Mouse (Mus musculus) hindbrain, embryonic 16.5 days (tissue): Measurements from ENCODE around the gene Gsto1. TPM values are rescaled to one million over a fixed set of nuclear protein-coding genes. Genes with fewer than 3 reads are reported as not detected.

Source experiments
- ATAC-seq: fragments of 200-750 bp; cut with Nextera tagmentation; 2 replicates; pipeline ENCODE4 v1.8.0; 2017; ENCODE audit warnings: moderate TSS enrichment, moderate library complexity
- H3K27ac ChIP-seq: fragments of 300-500 bp; sonication (generic); 2 replicates; pipeline ENCODE4 v1.5.1; 2014; ENCODE audit warnings: low read depth, mild to moderate bottlenecking, control low read depth, low read length, moderate library complexity
- H3K27me3 ChIP-seq: fragments of 300-500 bp; sonication (generic); replicated peaks from 2 replicates; pipeline ENCODE4 v1.6.1; 2014; ENCODE audit warnings: low read length; ENCODE audit not compliant: control insufficient read depth, insufficient read depth
- H3K36me3 ChIP-seq: fragments of 300-500 bp; sonication (generic); 2 replicates; pipeline ENCODE4 v1.6.1; 2014; ENCODE audit warnings: mild to moderate bottlenecking, low read length, moderate library complexity, mixed read lengths; ENCODE audit not compliant: control insufficient read depth, insufficient read depth
- H3K4me1 ChIP-seq: fragments of 300-500 bp; sonication (generic); 2 replicates; pipeline ENCODE4 v1.6.1; 2014; ENCODE audit warnings: low read depth, low read length; ENCODE audit not compliant: control insufficient read depth, insufficient read depth
- H3K4me2 ChIP-seq: fragments of 300-500 bp; sonication (generic); 2 replicates; pipeline ENCODE4 v1.6.1; 2014; ENCODE audit warnings: mild to moderate bottlenecking, low read length, control low read depth, moderate library complexity
- H3K4me3 ChIP-seq: fragments of 300-500 bp; sonication (generic); 2 replicates; pipeline ENCODE4 v1.5.1; 2014; ENCODE audit warnings: mild to moderate bottlenecking, low read length, control low read depth, moderate library complexity
- H3K9ac ChIP-seq: fragments of 300-500 bp; sonication (generic); 2 replicates; pipeline ENCODE4 v1.6.1; 2014; ENCODE audit warnings: low read depth, mild to moderate bottlenecking, control low read depth, low read length, moderate library complexity
- H3K9me3 ChIP-seq: fragments of 300-500 bp; sonication (generic); 2 replicates; pipeline ENCODE4 v1.6.1; 2014; ENCODE audit warnings: mild to moderate bottlenecking, low read length, moderate library complexity; ENCODE audit not compliant: control insufficient read depth
- WGBS: fragments of 180-500 bp; shearing (Covaris S2); extraction: QIAGEN DNeasy Blood & Tissue Kit; methylation state at CpG from one replicate; pipeline ENCODE4 v1.1.7; 2014; 5-methylcytosine and 5-hydroxymethylcytosine counted together
- polyA plus RNA-seq: library from polyadenylated mRNA; unstranded; fragments of >200 nt; fragmentation: Nextera tagmentation; extraction: Ambion mirVana; gene quantifications from 2 replicates; pipeline ENCODE4 v1.2.1, GENCODE M21; 2015

Gsto1 gene
- polyA plus RNA-seq, 1 experiment from 2014 or later: 148 TPM

- no peak overlapping the region for H3K4me3 ChIP-seq
- WGBS: 24% methylated on average over 6 of the region's 6 CpGs
- ATAC-seq: peak; percentile 35
- H3K36me3 ChIP-seq: no peaks in the 10 kb centered on the region
- peak overlapping the region; percentile 76 for H3K27ac ChIP-seq
- H3K9ac ChIP-seq: peak overlapping the region; percentile 3; the same call in 1 of the 2 replicates
- H3K4me2 ChIP-seq: peak overlapping the region; percentile 55
- H3K9me3 ChIP-seq: no peaks in the 10 kb centered on the region
- H3K4me1 ChIP-seq: peaks cover 11% of the 10 kb centered on the region
- no peaks in the 10 kb centered on the region for H3K27me3 ChIP-seq
These were observed 54.2 kb downstream of the Gsto1 start for GRCm38 (mm10) chr19:47908961-47909371.

- ATAC-seq: peak; percentile 85
- Histone ChIP-seq H3K36me3 (no peaks in the 10 kb centered on the region), H3K27ac (peak overlapping the region; percentile 76), H3K9ac (peak overlapping the region; percentile 61), H3K9me3 (no peaks in the 10 kb centered on the region), H3K27me3 (no peaks in the 10 kb centered on the region), H3K4me3 (peak overlapping the region; percentile 31), H3K4me1 (peaks cover 11% of the 10 kb centered on the region), H3K4me2 (peak overlapping the region; percentile 55)
- 1% methylated on average over 9 of the region's 10 CpGs for WGBS
These were observed 54.8 kb downstream of the Gsto1 start for GRCm38 (mm10) chr19:47909387-47910116.

- no peak overlapping the region for H3K4me3 ChIP-seq
- peak overlapping the region; percentile 55 for H3K4me2 ChIP-seq
- H3K4me1 ChIP-seq: peaks cover 10% of the 10 kb centered on the region
- H3K36me3 ChIP-seq: no peaks in the 10 kb centered on the region
- WGBS: 42% methylated on average over 4 of the region's 4 CpGs
- H3K27me3 ChIP-seq: no peaks in the 10 kb centered on the region
- H3K9me3 ChIP-seq: no peaks in the 10 kb centered on the region
- ATAC-seq: no peak
- H3K27ac ChIP-seq: peak overlapping the region; percentile 76
- peak overlapping the region; percentile 61; the same call in 1 of the 2 replicates for H3K9ac ChIP-seq
These were observed 55.4 kb downstream of the Gsto1 start for GRCm38 (mm10) chr19:47910117-47910618.

GRCm38 (mm10) chr19:47910751-47911150 is 56.0 kb downstream of the Gsto1 start:
- Histone ChIP-seq H3K4me3 (no peak overlapping the region), H3K27me3 (no peaks in the 10 kb centered on the region), H3K36me3 (no peaks in the 10 kb centered on the region), H3K27ac (no peak overlapping the region), H3K4me2 (no peak overlapping the region), H3K9me3 (no peaks in the 10 kb centered on the region), H3K9ac (no peak overlapping the region), H3K4me1 (peaks cover 7% of the 10 kb centered on the region)
- 80% methylated on average over 4 of the region's 4 CpGs for WGBS
- ATAC-seq: no peak

GRCm38 (mm10) chr19:47913344-47913743 is 58.6 kb downstream of the Gsto1 start:
- Histone ChIP-seq H3K27ac (no peak overlapping the region), H3K9ac (no peak overlapping the region), H3K9me3 (no peaks in the 10 kb centered on the region), H3K27me3 (0 out of 2 replicates have a peak, but pooled peaks cover 2% of the 10 kb centered on the region), H3K4me3 (no peak overlapping the region), H3K4me2 (no peak overlapping the region), H3K36me3 (no peaks in the 10 kb centered on the region), H3K4me1 (peaks cover 13% of the 10 kb centered on the region)
- no peak for ATAC-seq
- WGBS: 91% methylated on average over 7 of the region's 7 CpGs

- Histone ChIP-seq H3K4me3 (no peak overlapping the region), H3K4me2 (no peak overlapping the region), H3K27ac (no peak overlapping the region), H3K36me3 (no peaks in the 10 kb centered on the region), H3K9me3 (no peaks in the 10 kb centered on the region), H3K27me3 (0 out of 2 replicates have a peak, but pooled peaks cover 2% of the 10 kb centered on the region), H3K4me1 (peaks cover 12% of the 10 kb centered on the region), H3K9ac (no peak overlapping the region)
- ATAC-seq: no peak
- 95% methylated on average over 4 of the region's 4 CpGs for WGBS
These were observed 59.4 kb downstream of the Gsto1 start for GRCm38 (mm10) chr19:47914191-47914590.

Other genes starting within 250 kb of the Gsto1 start
- gene Col17a1, start 162.9 kb upstream of the Gsto1 start, polyA plus RNA-seq: 0.39 and 0.44 TPM in 2 replicates
- gene Sfr1, start 123.3 kb upstream of the Gsto1 start, polyA plus RNA-seq: 157 and 163 TPM in 2 replicates
- 1.2 and 1.4 TPM in 2 replicates for gene Gsto2, start 10.6 kb downstream of the Gsto1 start, polyA plus RNA-seq
- gene Cfap43, start 64.3 kb downstream of the Gsto1 start, polyA plus RNA-seq: 2.9 and 3.0 TPM in 2 replicates
- gene Itprip, start 64.3 kb downstream of the Gsto1 start, polyA plus RNA-seq: 4.4 and 4.9 TPM in 2 replicates
- 0.60 and 0.88 TPM in 2 replicates for gene Cfap58, start 82.7 kb downstream of the Gsto1 start, polyA plus RNA-seq